Mouse (Mus musculus) heart, postnatal 10 days (tissue): ENCODE measurements at regions not wholly inside any gene's neighbourhood (a gene's known extent, or its start where the extent isn't known, plus 50 kb on each side); places are given as distances from the start of the nearest gene placed in this dataset.

Experiments
- DNase-seq, 2 experiments: peaks; one replicate each; pipeline ENCODE4 v3.0.0; 2021
- intact Hi-C: fragments of 180-260 bp; cut with DNase I; formaldehyde crosslinking; loops from one replicate; pipeline ENCODE4 v1.15.1; 2025

DNA sequence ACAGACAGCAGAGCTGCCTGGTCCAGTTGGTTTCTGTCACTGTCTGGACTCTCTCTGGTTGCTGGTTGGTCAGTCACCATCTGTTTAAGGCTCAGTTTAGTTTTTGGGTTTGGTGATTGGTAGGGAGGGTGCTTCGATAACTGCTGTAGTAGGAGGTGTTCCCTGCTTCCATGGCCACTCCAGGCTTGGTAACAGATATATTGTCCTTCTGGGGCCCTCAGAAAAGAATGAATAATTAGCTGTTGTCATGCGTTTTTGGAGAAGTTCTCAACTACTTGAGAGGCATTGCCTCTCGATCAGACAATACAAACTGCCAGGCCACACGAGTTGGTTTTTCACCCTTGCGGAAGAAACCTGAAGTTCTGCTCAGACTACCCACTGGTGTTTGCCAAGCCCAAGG is 451.7 kb downstream of the Sox2 start:
- no peak for DNase-seq
- intact Hi-C loops = loop anchor here (2.0 to 10.0 kb wide), 3 partner anchors 383 to 1147 kb away; no protein-coding TSS in a partner anchor

DNA sequence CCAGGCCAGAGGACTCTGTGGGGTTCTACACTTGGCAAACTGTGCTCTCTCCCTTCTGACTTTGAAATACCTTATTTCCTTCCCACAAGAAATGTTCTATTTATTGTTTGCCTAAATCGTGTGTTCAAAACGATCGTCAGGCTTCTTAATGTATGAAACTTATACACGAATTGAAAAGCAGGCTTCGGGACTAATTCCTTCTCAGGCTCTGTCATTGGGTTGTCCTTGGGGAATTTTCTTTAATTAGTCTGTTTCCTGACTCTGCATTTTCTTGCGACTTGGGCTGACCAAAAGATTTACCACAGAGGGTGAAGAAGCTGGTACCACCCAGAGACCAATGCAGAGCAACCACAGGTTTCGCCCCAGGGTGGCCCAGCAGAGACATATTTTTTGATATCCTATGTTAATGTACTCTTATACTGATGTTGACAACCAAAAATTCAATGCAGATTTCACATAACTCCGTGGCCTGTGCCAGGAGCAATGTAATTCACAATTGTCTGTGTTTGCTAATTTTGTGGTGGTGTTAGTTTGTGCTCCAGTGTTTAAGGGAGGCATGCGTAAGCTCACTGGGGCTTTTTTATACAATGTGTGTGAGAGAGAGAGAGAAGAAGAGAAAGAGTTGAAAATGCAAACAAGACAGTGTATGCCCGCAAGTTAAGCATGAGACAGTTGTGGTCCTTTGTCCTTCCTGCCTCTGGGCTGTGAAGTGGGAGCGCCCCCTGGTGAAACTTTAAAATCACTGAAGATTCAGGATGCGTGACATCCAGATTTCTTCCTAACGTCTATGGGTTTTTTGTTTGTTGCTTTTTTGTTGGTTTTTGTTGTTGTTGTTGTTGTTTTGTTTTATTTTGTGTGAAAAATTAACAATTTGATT is 452.7 kb downstream of the Sox2 start:
- intact Hi-C loops = loop anchor here (1.0 to 10.0 kb wide), 4 partner anchors 382 to 1148 kb away; no protein-coding TSS in a partner anchor
- DNase-seq = peak; percentile 75 to 82

DNA sequence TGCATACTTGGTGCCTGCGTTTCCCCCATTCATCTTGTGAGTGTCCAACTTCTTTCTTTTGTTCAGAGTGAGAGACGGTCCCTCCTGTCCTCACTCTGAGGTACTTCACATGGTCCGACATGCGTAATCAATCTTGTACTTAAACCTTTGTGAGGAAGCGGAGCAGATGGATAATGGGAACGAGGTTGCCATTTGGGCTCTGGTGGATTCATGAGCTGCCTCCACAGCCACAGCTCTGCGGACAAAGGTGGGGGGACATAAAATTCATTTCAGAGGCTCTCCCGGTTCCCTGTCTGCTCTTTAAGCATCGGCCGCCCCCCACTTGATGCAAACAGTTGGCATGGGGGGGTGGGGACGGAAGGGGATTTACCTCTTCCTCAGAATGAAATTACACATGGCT is 454.7 kb downstream of the Sox2 start:
- intact Hi-C loops = loop anchor here (10.0 kb wide), 2 partner anchors 380 to 1150 kb away; no protein-coding TSS in a partner anchor
- no peak for DNase-seq

DNA sequence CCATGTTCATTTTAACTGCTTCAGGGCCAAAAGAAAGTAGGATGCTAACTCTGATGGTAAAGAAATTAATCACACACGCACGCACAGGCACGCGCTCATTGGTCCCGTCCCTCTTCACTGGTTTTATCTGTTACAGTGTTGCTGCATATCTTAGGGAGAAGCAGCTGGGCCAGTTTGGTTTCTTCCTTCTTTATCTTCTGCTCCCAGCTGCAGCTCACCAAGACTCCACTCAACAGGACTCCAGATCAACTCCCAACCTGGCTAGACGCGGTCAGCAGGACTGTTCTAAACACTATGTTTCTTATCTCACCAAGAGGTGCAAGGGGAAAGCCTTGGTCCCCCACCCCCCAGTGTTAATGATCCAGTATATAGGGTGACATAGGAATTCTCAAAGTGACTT is 455.9 kb downstream of the Sox2 start:
- DNase-seq = no peak
- intact Hi-C loops = loop anchor here (10.0 kb wide), 2 partner anchors 379 to 1151 kb away; no protein-coding TSS in a partner anchor

DNA sequence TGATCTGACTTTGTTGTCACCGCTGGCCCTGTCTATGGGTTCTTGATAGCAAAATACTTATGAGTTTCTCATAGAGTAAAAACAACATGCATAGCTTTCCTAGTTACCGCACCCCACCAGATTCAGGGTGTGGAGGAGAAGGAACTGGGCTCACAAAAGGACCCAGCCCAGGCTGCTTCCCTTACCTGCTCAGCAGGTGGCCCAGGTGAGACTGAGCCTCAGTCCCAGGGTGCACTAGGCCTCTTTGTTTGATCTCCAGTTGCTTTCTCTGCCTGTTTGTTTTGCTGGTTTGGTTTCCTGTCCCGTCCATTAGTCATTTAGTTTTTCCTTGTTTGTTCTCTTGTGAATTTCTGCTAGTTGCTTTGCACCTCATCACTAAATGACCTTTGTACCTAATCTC is 483.3 kb downstream of the Sox2 start:
- intact Hi-C loops = no loop called here
- DNase-seq = no peak

DNA sequence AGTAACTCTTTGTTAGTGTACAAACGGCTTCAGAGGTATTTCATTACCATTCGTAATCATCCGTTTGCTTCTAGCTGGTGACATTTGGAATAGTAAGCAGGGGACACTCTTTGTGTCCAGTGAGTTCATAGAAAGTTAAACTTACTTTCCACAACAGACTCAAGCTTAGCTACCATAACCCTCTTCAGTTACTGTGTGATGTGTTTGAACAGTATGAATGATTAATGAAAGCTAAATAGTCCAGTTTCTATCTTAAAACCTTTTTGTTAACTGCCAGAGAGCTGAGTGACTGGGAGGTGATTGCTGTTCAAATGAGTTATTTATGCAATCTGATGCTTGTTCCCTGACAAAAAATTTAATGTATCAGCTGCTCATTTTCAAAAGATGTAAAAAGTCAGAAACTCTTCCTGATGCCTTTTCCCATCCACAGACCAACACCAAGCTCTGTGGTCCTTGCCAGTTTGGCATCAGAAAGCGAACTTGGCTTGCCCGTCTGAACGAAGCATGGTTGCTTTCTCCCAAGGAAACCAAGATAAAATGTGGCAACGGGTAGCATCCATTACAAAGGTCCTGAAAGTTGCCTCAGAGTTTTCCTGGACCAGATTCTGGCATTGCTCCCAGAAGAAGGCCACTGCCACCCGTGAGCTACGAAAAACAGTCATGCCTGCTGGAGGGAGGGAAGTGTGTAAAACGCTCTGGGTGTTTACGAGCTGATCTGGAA is 491.5 kb downstream of the Sox2 start:
- intact Hi-C loops = no loop called here
- peak in 1 of 2 experiments; percentile 2 for DNase-seq

DNA sequence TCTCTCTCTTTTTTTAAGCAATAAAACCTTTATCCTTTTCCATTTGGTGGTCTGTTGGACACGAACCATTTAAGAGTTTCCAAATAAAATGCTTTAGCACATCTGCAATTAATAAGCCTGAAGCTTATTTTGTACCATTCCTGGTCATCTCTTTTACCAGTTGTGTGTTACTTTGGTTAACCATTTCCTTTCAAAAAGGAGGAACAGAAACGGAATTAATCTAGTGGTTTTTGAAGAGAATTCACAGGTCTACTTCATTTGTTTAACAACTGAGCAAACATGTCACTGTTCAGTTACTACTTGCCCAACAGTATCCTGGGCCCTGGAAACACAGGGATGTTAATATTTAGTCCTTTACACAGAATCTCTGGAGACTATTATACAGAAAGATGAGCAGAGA is 492.5 kb downstream of the Sox2 start:
- intact Hi-C loops = no loop called here

DNA sequence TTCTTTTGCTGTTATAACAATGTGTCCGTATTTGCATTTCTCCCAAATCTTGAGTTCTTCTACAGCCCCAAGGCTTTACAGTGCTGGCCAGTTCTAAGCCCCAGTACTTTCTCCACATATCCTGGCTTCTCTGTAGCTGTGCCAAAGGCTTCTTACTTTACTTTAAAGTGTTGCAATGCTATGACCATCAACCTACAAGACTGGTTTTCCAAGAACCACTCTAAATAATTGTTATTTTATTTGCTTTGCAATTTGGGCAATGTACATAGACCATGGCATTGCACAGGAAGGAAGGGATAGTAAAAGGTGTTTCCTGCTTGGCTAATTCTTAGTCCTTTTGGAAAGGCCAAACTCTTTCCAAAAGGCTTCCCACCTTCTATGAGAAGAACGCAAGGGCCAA is 495.4 kb downstream of the Sox2 start:
- no peak for DNase-seq
- intact Hi-C loops = no loop called here

More for the DNA sequence above, 492.5 kb downstream of the Sox2 start:
- DNase-seq = no peak

DNA sequence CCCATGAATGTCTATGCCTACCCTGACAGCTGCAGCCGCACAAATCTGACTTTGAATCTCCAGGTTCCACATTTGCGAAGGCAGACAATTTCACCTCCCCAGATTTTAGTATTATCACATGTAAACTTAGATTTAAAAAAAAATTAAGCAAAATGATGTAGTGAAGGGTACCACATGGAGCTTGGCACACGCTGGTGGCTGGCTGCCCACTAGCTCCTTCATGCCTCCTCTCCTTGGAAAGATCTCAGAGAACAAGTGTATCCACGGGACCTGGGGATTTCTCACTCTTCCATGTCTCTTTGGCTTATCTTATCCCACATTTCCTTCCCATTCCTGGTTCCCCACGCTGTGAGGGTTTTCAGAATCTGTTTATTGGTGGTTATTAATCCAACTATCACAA is 496.5 kb downstream of the Sox2 start:
- intact Hi-C loops = no loop called here
- no peak for DNase-seq

DNA sequence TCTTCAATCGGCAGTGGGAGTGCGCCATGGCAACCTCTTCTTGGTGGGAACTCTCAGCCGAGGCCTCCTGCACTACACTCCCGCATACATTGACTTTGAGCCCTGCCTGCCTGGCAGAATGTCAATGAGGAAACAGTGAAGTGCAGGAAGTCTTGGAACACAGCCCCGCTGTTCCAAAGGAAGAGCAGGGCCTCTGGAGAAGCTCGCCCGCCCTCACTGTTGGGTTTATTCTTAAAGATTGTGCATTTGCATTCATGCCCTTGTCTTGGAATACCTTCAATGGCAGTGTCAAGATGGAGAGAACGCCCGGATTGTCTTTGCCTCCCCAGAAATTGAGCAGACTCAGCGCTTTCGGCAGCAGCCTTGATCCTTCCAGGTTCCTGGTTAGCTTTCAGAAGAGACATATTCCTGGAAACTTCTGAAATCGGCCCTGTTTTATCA is 499.1 kb downstream of the Sox2 start:
- DNase-seq = peak; percentile 17 to 27
- intact Hi-C loops = no loop called here

DNA sequence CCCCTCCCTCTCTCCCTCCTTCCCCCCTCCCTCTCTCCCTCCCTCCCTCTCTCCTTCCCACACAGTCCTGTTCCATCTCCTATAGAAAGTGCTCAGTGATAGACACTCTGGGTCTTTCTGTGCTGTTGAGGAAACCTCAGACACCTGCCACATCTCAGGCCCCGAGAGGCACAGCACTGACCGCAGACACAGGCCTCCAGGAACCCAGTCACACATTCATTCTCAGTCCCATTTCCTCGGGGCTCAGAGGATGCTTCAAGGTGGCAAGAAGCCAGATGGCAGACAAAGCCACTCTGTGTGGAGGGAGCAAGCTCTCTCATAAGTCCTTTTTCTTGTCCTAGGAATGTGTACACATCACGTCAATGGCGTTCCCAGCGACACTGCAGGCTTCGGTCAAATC is 502.0 kb downstream of the Sox2 start:
- no peak for DNase-seq
- intact Hi-C loops = no loop called here

DNA sequence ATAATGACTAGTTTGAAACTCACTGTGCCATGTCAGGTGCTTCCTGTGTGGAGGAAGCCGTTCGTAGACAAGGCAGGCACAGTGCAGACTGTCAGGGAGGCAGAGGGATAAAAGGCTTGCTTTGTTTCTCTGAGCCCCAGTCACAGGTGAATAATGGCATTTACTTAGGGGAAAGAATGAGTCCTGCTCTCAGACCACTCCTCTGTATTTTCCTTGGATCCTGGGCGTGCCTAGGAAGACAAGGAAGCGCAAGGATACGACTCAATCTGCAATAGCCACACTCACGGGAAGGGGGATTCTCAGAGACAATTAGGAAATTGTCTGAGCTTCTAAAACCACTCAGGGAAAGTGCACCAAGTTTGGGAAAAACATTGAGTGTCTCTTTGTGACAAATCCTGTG is 504.1 kb downstream of the Sox2 start:
- DNase-seq = no peak
- intact Hi-C loops = no loop called here

DNA sequence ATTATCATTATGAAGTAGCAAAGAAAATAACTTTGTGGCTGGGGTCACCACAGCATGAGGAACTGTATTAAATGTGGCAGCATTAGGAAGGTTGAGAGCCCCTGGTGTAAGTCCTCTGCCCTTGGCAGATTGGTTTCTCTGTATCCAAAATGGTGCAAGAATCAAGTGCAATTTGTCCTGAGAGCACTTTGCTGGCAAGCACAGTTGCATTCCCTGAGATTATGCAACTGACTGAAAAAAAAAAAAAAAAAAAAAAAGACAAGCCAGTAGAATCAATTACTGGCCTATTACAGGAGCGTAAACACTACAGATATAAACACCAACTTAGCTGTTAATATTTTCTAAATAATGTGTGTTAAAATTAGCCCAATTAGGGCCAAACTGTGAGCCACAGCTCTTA is 518.5 kb downstream of the Sox2 start:
- DNase-seq = no peak
- intact Hi-C loops = no loop called here

DNA sequence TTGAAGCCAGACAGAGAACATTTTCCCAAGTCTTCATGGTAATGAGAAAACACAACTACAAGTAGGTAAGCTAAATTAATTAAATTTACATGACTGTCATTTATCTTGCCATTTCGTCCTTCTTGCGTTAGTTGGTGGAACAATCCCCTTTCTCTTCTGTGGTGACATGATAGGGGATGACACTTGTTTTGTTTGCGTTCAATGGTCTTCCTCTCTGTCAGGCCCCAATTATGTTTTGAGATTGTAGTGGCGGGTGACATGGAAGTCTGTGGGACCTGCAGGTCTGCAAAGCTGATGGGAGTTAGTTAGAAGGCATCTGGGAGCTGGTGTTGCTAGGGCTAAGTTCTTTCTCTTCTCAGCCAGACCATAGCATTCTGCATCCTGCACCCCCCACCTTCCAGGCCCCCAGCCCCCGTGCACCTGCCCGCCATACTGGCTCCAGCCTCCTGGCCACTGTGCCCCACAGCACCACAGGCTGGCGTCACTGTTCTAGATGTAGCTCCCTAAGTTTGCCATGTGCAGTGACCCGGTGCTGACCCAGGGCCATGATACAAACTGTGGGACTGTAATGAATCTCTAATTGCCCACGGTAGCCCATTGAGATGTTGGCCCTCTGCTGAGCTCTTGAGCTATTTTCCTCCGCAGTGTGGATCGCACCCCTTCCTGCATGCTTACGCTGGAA is 528.7 kb downstream of the Sox2 start:
- DNase-seq = no peak
- intact Hi-C loops = no loop called here

DNA sequence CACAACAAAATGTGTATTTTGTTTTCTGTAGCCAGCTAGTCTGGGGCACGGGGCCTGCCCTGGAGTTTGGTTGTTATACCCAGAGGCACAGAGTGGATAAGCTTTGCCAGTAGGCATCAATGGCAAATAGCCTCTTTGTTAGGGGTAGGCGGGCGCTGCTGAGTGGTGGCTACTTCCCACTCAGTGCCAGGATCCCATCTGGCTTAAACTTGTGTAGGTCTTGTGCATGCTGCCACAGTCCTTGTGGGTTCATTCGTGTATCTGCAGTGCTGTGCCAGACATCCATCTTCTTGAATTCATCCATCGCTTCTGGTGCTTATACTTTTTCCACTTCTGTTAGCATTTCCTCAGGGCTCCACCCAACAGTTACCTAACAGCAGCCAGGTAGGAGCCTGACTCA is 545.4 kb upstream of the Atp11b start:
- intact Hi-C loops = no loop called here

DNA sequence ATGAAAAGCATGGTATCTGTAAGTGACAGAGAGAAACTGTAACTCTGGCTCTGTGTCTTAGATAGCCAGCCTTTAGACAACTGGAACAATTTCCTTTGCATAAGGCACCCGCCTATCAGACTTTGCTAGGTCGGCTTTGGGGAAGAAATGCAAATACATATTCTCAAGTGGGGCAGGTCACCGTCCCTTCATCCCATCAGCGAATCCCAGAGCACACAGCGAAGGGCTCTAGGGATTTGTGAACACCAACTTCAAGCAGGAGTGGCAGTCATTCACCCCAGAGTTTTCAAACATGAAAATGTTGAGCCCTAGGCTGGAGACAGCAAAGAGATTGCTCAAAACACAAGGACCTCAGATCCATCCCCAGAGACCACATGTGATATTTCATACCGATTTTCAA is 534.5 kb upstream of the Atp11b start:
- DNase-seq = no peak
- intact Hi-C loops = no loop called here

More for the DNA sequence above, 545.4 kb upstream of the Atp11b start:
- DNase-seq = no peak

DNA sequence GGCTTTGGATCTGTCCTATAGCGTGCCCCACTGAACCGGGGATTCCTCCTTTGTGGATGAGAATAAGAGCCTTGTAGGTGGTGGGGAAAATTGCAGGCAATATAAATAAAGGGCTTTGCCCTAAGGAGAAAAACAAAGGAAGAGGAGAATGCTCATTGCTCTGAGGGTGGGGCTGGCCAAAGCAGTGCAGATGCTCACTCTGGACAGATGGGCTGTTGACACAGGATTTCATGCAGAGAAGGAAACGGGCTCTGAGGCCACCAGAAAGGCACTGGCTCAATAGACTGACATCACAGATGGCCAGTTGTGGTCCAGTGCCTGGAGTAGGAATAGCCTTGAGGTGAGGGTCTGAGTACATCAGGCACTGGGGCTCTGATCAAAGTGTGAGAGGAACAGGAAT is 532.7 kb upstream of the Atp11b start:
- no peak for DNase-seq
- intact Hi-C loops = no loop called here

DNA sequence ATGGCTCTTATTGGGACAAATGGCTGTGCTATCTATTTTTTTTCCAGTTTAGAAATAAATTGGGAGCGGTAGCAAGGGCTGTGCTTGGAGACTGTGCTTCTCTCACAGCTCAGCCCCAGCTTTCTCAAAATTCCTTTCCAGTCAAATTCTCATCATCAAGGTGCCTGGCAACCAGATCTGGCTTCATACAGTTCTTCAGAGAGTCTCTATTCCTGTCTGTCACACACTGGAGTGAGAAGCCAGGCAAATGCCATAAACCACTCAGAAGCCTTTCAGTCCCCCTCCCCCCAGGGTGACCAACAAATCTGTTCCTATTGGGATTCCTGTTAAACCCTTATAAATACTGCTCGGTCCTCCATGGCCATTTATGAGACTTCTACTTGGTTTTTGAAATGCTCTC is 531.7 kb upstream of the Atp11b start:
- DNase-seq = no peak
- intact Hi-C loops = no loop called here

DNA sequence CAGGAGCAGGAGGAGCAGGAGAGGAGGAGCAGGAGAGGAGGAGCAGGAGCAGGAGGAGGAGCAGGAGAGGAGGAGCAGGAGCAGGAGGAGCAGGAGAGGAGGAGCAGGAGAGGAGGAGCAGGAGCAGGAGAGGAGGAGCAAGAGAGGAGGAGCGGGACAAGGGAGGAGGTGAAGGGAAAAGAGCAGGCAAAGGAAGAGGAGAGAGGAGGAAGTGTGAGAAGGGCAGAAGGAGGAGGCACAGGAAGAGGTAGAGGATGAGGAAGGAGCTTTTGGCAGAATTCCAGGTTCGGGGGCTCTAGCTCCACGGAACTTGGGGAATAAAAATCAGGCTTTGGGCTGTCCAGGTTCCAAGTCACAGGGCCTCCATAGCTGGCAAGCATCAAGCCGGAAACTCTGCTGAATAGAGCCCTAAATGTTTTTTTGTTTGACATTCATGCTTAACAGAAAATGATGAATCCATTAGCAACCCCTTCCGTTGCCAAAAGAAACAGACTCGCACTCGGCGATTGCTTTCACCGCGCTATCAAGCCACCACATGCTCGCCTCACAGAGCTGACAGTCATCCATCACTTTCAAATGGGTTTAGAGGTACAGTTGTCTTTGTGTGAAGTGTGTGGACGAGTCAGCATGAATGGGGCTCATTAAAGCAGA is 528.7 kb upstream of the Atp11b start:
- peak; percentile 16 to 37 for DNase-seq
- intact Hi-C loops = no loop called here

DNA sequence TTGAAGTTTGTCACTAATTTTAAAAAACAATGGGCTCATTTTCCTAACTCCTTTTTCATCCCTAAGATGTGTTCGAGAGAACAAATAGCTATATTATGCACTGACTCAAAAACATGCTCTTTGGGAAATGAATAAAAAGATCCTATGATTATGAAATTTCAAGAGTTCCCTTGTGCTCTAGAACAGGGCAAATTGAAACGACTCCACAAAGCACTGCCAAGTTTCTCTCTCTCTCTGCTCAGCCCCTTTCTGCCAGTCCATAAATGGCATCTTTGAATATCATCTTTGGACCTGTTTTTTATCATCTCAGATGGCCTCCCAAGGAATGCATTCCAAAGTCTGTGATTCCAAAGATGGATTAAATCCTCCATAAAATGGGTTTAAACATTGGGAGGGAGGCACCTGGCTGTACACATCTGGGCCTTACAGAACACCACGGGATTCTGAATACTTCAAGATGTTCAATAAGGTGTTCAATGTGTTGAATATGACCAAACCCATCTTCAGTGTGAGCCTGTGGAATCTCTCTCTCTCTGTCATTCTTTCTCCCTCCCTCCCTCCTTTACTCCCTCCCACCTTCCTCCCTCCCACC is 528.0 kb upstream of the Atp11b start:
- DNase-seq = no peak
- intact Hi-C loops = no loop called here
